ENCODE assay signal across 17 mouse cellular contexts in genomic region chr11:36549398-36550139, GRCm38 (mm10).
DNase-seq lines count a peak whose midpoint lies in the region; ATAC-seq lines count a peak whose summit lies in the region.
"Had no signal": no experiment of that assay in that cellular context is flagged by ENCODE, and none has a peak within 500 bp of the region (broad histone marks: within the 10 kb centered on the region; RNA-seq: fewer than 3 reads in every experiment).

No protein-coding gene starts in this region.

- DNase-seq in heart, adult 11 months, result peak; percentile 61
- DNase-seq in heart, postnatal 25 days (ENCODE audit: low spot score), result no peak
- no peak for DNase-seq in embryonic facial prominence, embryonic 10.5 days (ENCODE audit: low spot score)
- no peak for DNase-seq in hindbrain, embryonic 10.5 days (ENCODE audit: low spot score)
- DNase-seq in spleen, postnatal 10 days (ENCODE audit: low spot score in 2 of 2), result no peak
- DNase-seq in spleen, postnatal 4 days (ENCODE audit: low spot score in 2 of 2), result no peak
- DNase-seq in cerebellum, adult 8-10 months, result no peak
- DNase-seq: adrenal gland, adult 8-10 months; cerebellum, postnatal 10 days; gastrocnemius, postnatal 36 days; kidney, postnatal 14 days; lung, adult 18-20 months; thymus, postnatal 25 days had no signal

- ATAC-seq in midbrain, embryonic 13.5 days, result peak; percentile 59
- ATAC-seq: intestine, embryonic 15.5 days had no signal

- no peaks in the 10 kb centered on the region for H3K36me3 ChIP-seq in embryonic facial prominence, embryonic 10.5 days (replicated peaks)
- H3K36me3 ChIP-seq in hindbrain, embryonic 10.5 days, result no peaks in the 10 kb centered on the region
- no peaks in the 10 kb centered on the region for H3K36me3 ChIP-seq in midbrain, embryonic 13.5 days
- H3K36me3 ChIP-seq: embryonic facial prominence, embryonic 13.5 days; intestine, embryonic 15.5 days; limb, embryonic 12.5 days had no signal

- intact Hi-C loops in heart, postnatal 25 days (cut with DNase I), result no loop called here

- 79% methylated on average over 11 of the region's 11 CpGs for WGBS in embryonic facial prominence, embryonic 10.5 days
- WGBS in hindbrain, embryonic 10.5 days, result 72% methylated on average over 11 of the region's 11 CpGs
- 41% methylated on average over 11 of the region's 11 CpGs for WGBS in midbrain, embryonic 13.5 days

- no peak overlapping the region for H3K4me3 ChIP-seq in embryonic facial prominence, embryonic 10.5 days
- no peak overlapping the region for H3K4me3 ChIP-seq in hindbrain, embryonic 10.5 days
- H3K4me3 ChIP-seq in midbrain, embryonic 13.5 days (replicated peaks), result no peak overlapping the region
- H3K4me3 ChIP-seq: embryonic facial prominence, embryonic 13.5 days; intestine, embryonic 15.5 days; limb, embryonic 12.5 days had no signal

- H3K27ac ChIP-seq in embryonic facial prominence, embryonic 10.5 days (replicated peaks), result 0 out of 2 replicates have a peak overlapping the region, but pooled peaks have one; percentile 14
- peak overlapping the region; percentile 62; the same call in 1 of the 2 replicates for H3K27ac ChIP-seq in hindbrain, embryonic 10.5 days
- peak overlapping the region; percentile 52 for H3K27ac ChIP-seq in midbrain, embryonic 13.5 days
- H3K27ac ChIP-seq: embryonic facial prominence, embryonic 13.5 days; intestine, embryonic 15.5 days; limb, embryonic 12.5 days had no signal

- no peak overlapping the region for H3K4me2 ChIP-seq in midbrain, embryonic 13.5 days (replicated peaks)
- H3K4me2 ChIP-seq: embryonic facial prominence, embryonic 13.5 days; intestine, embryonic 15.5 days; limb, embryonic 12.5 days had no signal

- no peaks in the 10 kb centered on the region for H3K27me3 ChIP-seq in embryonic facial prominence, embryonic 10.5 days (replicated peaks; ENCODE audit: low read depth, poor library complexity, severe bottlenecking)
- no peaks in the 10 kb centered on the region for H3K27me3 ChIP-seq in hindbrain, embryonic 10.5 days (ENCODE audit: insufficient read depth, poor library complexity, severe bottlenecking)
- H3K27me3 ChIP-seq in midbrain, embryonic 13.5 days, result no peaks in the 10 kb centered on the region
- H3K27me3 ChIP-seq: embryonic facial prominence, embryonic 13.5 days; intestine, embryonic 15.5 days; limb, embryonic 12.5 days had no signal

- no peaks in the 10 kb centered on the region for H3K9me3 ChIP-seq in embryonic facial prominence, embryonic 10.5 days
- no peaks in the 10 kb centered on the region for H3K9me3 ChIP-seq in hindbrain, embryonic 10.5 days
- no peaks in the 10 kb centered on the region for H3K9me3 ChIP-seq in midbrain, embryonic 13.5 days
- H3K9me3 ChIP-seq: embryonic facial prominence, embryonic 13.5 days; intestine, embryonic 15.5 days; limb, embryonic 12.5 days had no signal

- peaks cover 24% of the 10 kb centered on the region for H3K4me1 ChIP-seq in embryonic facial prominence, embryonic 10.5 days
- peaks cover 45% of the 10 kb centered on the region for H3K4me1 ChIP-seq in hindbrain, embryonic 10.5 days (replicated peaks)
- H3K4me1 ChIP-seq in midbrain, embryonic 13.5 days (replicated peaks), result peaks cover 48% of the 10 kb centered on the region
- H3K4me1 ChIP-seq: intestine, embryonic 15.5 days had no signal

- no peak overlapping the region for H3K9ac ChIP-seq in midbrain, embryonic 13.5 days (replicated peaks)
- H3K9ac ChIP-seq: embryonic facial prominence, embryonic 13.5 days; intestine, embryonic 15.5 days; limb, embryonic 12.5 days had no signal
